Mouse (Mus musculus) 3134 (cell line): ENCODE measurements at regions not wholly inside any gene's neighbourhood (a gene's known extent, or its start where the extent isn't known, plus 50 kb on each side); places are given as distances from the start of the nearest gene placed in this dataset.

Experiments used
- DNase-seq: peaks from one replicate; pipeline ENCODE4 v3.0.0-alpha.2; 2011; ENCODE audit warnings: low spot score; ENCODE audit not compliant: insufficient read length; ENCODE audit errors: extremely low read depth

- no peak for DNase-seq
Measured at GRCm38 (mm10) chr11:48442534-48443254, 357.4 kb upstream of the Rack1 start.

DNA sequence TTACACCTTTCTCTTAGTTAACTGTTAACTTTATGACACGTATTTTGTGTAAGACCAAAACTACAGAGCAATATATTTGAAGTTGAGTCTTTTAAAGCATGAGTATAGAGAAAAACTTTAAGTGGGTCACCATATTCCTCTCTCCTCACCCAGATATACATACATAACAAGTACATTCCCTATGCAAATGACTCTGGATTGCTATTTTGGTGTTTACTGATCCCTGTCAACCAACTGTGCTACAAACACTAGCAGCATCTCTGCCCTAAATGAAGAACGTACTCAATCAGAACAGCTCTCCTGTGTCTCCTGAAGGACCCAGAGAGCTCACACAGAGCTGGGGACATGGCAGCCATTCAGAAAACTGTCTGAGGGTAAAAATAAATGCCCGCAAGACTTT is 363.4 kb upstream of the Rack1 start:
- no peak for DNase-seq

- no peak for DNase-seq
Measured at GRCm38 (mm10) chr11:48431316-48431715, 368.8 kb upstream of the Rack1 start.

DNA sequence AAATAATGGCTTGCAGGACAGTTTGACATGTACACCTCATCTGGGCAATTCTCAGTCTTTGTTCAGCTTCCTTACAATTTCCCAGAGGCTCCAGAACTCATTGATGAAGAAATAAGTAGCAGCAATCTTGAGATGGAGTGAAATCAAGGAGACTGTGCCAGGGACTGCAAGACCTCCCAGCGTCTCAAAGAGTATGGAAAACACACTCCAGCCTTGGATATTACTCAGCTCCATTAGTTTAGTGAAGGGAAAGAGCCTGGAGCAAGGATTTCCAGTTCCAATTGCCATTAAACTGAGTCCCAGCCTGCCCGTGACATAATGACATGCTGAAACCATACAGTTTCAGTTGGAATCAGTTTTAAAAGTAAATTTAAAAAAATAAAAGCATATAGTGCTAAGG is 372.7 kb upstream of the Rack1 start:
- no peak for DNase-seq

DNA sequence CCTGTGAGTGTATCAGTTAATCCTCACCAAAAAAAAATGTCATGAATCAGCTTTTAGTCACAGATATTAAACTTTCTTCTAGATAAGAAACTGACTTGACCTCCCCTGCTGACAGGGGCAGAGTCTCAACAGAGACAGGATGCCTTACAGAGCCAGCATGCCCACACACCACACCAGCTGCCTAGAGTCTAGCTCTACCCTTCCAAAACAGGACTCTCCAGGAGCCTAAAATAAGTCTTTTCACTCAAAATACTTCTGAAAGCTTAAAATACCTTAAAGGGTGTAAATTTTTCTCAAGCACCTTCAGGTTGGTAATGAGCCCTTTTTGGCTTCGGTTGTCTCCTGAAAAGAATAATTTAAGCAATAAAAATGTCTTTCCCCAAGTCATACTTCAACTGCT is 373.7 kb upstream of the Rack1 start:
- DNase-seq, result no peak

DNA sequence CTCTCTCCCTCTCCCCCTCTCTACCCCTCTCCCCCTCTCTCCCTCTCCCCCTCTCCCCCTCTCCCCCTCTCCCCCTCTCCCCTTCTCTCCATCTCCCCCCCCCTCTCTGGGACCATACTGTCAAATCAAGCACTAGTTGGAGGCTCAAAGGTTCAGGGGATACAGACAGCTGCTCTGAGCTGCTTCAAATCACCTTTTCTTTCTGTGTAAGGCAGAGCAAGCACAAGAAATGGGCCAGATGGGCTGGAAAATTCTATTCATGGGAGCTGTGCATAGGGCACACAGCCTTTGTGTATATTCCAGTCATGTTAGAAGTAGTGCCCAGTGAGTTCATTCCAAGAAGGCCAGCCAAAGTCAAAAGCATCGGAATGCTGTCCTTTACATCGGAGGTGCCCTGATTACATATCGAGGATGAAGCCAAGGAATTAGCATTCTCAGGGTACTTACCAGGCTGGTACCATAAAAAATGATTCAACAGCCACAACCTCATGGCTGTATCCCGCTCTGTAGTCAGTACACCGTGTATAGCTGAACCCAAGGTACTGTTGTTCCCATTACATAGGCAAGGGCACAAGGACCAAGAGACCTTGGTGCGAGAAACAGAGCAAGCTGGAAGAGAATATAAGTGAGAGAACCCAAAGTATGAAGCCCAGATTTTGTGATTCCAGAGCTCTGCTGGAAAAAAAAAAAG is 381.9 kb upstream of the Rack1 start:
- no peak for DNase-seq

DNA sequence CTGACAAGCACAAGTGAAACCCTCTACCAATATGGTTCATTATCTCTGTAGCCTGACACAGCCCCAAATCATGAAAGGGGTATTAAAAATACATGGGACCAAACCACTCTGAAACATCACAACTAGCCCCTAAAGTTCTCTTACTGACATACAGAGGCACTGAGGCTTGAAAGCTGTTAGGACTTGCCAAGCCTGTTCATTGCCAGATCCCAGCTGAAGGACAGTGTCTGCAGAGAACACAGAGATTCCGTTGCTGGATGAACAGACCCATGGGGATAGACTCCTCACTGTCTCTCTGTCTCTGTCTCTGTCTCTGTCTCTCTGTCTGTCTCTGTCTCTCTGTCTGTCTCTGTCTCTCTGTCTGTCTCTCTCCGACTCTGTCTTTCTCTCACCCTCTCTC is 382.5 kb upstream of the Rack1 start:
- DNase-seq, result no peak

DNA sequence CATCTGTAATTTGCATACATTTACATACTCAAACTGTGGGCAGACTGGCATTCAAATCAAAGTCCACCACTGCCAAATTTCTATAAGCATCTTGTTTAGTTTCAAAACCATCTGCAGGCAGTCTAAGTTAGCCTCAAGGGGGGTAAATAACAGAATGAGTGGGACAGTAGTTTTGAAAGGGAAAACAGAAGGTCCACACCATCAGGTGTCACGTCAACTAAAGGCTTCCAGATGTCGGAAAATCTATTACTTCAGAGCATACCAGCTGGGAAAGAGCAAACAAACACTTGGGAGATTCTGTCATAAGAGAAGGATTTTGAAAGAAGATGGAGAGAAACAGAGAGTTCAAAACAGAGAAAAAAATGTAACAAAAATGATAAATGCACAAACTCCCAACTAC is 402.1 kb upstream of the Rack1 start:
- DNase-seq, result no peak

DNA sequence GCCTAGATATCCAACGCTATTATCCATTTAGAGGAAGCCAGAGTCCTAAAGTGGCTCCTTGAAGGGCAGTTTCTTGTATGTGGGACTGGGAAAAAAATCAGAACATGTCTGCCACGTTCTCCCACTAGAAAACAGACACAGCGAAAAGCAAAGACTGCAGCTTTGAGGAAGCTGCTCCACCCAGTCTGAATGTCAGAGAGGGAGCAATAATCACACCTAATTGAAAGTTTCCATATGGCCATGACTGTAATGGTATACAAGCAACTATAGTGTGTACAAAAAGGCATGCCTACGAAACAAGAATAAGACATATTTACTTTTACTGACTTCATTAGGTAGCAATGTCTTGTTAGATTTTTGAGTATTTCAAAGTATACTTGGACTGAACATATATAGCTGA is 392.7 kb upstream of the Sgcd start:
- DNase-seq, result no peak

- DNase-seq, result no peak
Measured at GRCm38 (mm10) chr11:48378044-48378443, 389.3 kb upstream of the Sgcd start.

GRCm38 (mm10) chr11:48377269-48377668 is 388.5 kb upstream of the Sgcd start:
- no peak for DNase-seq

DNA sequence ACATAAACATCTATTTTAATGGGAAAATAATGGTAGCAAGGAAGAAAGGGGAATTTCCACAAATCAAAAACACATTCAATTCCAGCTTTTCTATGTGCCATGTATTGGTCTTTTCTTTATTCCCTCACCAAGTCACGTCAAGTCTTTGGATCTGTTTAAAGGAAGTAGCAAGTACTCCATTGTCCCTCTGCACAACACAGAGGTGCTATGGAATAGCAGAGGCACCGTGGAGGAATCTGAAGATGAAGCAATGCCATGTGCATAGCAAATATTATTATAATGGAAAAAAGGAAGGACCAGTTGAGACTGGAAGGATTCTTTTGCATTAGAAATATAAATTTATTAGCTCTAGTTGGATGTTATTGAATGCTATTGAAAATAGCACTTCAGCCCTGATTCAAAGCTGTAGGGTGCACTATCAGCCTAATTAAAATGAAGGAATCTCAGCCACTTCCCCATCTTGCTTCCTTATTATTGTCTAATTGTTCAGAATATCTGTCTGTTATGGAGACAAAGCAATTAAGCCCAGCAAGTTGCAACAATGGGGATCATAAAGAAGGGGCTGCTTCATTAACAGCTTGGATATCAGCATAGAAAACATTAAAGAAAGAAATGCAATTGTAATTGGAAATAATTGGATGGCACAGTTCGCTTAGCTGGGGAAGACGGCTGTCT is 362.7 kb upstream of the Sgcd start:
- DNase-seq, result no peak

GRCm38 (mm10) chr11:48314500-48314899 is 325.7 kb upstream of the Sgcd start:
- DNase-seq, result no peak

DNA sequence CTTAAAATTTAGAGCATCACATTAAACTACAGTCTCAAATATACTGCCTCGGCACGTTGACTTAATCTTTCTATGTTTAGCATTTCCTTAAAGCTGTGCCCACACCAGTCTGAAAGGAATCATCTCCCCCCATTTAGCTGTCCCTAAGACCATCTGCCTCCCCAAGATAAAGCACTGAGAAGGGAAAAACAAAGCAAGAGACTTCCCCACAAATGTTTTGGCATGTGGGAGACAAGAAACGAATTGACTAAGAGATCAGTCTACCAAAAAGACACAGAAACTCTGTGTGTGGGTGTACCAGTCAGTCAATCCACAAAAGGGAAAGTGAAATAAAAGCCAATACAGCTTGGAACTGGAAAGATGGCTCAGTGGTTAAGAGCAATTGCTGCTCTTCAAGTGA is 306.6 kb upstream of the Sgcd start:
- DNase-seq, result no peak

GRCm38 (mm10) chr11:48262492-48262891 is 273.7 kb upstream of the Sgcd start:
- DNase-seq, result no peak

- no peak for DNase-seq
Measured at GRCm38 (mm10) chr11:48261089-48261488, 272.3 kb upstream of the Sgcd start.

- no peak for DNase-seq
Measured at GRCm38 (mm10) chr11:48250678-48251317, 262.0 kb upstream of the Sgcd start.

DNA sequence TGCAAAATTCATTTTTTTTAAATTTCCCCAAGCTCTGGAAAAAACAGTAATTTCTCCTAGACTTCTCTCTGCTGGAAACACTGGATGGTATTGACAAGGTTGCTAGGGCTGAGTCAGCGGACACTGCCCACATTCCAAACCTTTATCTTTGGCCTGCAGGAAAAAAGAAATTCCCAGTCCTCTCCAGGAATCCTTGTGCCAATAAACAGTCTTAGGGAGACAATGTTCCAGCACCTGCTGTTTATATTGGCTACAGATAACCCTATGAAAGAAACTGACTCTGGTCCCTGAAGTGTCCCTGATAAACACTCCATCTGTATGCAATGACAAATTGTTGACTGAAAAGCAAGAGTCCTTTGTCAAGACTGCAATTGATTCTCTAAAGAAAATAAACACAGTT is 260.5 kb upstream of the Sgcd start:
- no peak for DNase-seq

DNA sequence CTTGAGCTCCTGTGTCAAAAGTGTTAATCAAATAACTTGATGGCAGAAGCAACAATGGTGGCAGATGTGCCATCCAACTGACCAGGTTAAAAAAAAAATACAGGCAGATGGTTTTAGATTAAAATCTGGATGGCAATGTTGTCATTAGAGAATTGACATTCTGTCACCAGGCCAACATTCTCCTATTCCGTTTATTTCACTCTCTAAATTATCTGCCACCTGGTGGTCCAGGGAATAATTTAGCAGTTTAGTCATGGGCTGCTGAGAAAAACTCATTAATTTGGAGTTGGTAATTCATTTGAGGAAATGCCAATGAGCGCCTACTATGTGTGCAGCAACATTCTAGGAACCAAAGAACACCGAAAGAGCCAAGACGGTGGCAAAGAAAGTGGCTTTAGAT is 232.4 kb upstream of the Sgcd start:
- DNase-seq, result no peak

DNA sequence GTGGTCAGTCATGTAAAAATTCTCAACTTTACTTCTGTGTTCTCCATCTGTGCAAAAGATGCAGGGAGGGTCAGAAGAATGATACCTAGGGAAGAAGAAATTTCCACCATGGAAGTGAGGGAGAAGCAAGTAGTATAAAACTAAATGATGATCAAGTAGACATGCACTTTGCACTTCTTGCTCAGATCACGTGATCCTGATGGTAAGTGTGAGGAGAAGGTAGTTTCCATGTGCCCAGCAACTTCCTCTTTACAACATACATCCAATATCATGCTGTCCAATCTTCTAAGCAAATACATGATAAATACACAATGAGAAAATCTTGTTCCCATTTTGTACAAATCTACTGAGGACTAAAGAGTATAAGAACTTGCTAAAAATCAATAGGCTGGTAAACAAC is 230.4 kb upstream of the Sgcd start:
- no peak for DNase-seq

- no peak for DNase-seq
Measured at GRCm38 (mm10) chr11:48216762-48217161, 228.0 kb upstream of the Sgcd start.

DNA sequence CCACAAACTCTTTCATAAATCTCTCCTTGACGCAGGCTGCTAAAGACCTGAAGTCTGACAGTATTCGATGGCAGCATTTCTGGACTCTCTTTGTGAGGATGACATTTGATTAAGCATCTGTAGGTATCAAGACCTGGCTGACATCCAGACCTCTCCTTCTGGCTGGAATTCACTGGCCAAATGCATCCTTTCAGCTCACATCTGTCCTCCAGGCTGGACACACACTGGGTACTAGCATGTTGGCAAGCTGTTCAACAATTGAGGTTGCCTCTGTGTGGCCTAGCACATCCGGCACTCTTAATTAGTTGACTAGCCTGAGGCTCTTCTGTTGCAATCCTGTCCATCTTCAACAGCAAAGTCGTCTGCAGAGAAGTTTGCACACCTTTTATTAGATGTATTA is 197.8 kb upstream of the Sgcd start:
- DNase-seq, result no peak
